Mouse (Mus musculus) heart, embryonic 14.5 days (tissue): Measurements from ENCODE around the gene Nedd4. TPM values are rescaled to one million over a fixed set of nuclear protein-coding genes. Genes with fewer than 3 reads are reported as not detected.
A peak's percentile ranks its signal among the peaks of the same experiment; 100 is the strongest.

Experiments used
- ATAC-seq: fragments of 200-750 bp; cut with Nextera tagmentation; 2 replicates; pipeline ENCODE4 v1.8.0; 2017; ENCODE audit warnings: low read depth, moderate TSS enrichment; ENCODE audit not compliant: insufficient number of reproducible peaks, insufficient read depth, low FRiP score
- H3K27ac ChIP-seq, 2 experiments: fragments of 200-500 bp in 1 of 2; fragments of 300-500 bp in 1 of 2; sonication (generic) in 1 of 2; replicated peaks in 1 of 2; 2 replicates each; pipeline ENCODE4 v1.5.1; 2012 to 2014; ENCODE audit warnings: low read depth in 2 of 2, low read length in 2 of 2, control low read depth in 1 of 2, mild to moderate bottlenecking in 1 of 2, mixed read lengths in 1 of 2; ENCODE audit not compliant: control insufficient read depth in 1 of 2, insufficient read depth in 1 of 2
- H3K27me3 ChIP-seq: fragments of 300-500 bp; sonication (generic); 2 replicates; pipeline ENCODE4 v1.6.1; 2014; ENCODE audit warnings: mild to moderate bottlenecking, low read length, control low read depth; ENCODE audit not compliant: control insufficient read depth, insufficient read depth
- H3K36me3 ChIP-seq: fragments of 300-500 bp; sonication (generic); 2 replicates; pipeline ENCODE4 v1.6.1; 2014; ENCODE audit warnings: mild to moderate bottlenecking, control low read depth, low read length, mixed read lengths; ENCODE audit not compliant: control insufficient read depth, insufficient read depth
- H3K4me1 ChIP-seq, 2 experiments: fragments of 200-500 bp in 1 of 2; fragments of 300-500 bp in 1 of 2; sonication (generic) in 1 of 2; 2 replicates each; pipeline ENCODE4 v1.6.1; 2012 to 2014; ENCODE audit warnings: low read length in 2 of 2, control low read depth in 1 of 2, mixed read lengths in 1 of 2; ENCODE audit not compliant: control insufficient read depth in 2 of 2, insufficient read depth in 2 of 2
- H3K4me2 ChIP-seq: fragments of 300-500 bp; sonication (generic); 2 replicates; pipeline ENCODE4 v1.6.1; 2014; ENCODE audit warnings: mild to moderate bottlenecking, low read length
- H3K4me3 ChIP-seq, 2 experiments: fragments of 200-500 bp in 1 of 2; fragments of 300-500 bp in 1 of 2; sonication (generic) in 1 of 2; 2 replicates each; pipeline ENCODE4 v1.5.1; 2012 to 2014; ENCODE audit warnings: low read length in 2 of 2, mild to moderate bottlenecking in 2 of 2, control low read depth in 1 of 2, low read depth in 1 of 2, moderate library complexity in 1 of 2; ENCODE audit not compliant: control insufficient read depth in 1 of 2, insufficient read depth in 1 of 2
- H3K9ac ChIP-seq: fragments of 300-500 bp; sonication (generic); 2 replicates; pipeline ENCODE4 v1.6.1; 2014; ENCODE audit warnings: mild to moderate bottlenecking, low read length
- H3K9me3 ChIP-seq: fragments of 300-500 bp; sonication (generic); 2 replicates; pipeline ENCODE4 v1.6.1; 2016; ENCODE audit warnings: low read length, control low read depth; ENCODE audit not compliant: control insufficient read depth
- WGBS: fragments of 180-500 bp; shearing (Covaris S2); extraction: QIAGEN DNeasy Blood & Tissue Kit; methylation state at CpG from one replicate; pipeline ENCODE4 v1.1.7; 2014; 5-methylcytosine and 5-hydroxymethylcytosine counted together
- polyA plus RNA-seq: library from polyadenylated mRNA; unstranded; fragments of >200 nt; fragmentation: Nextera tagmentation; extraction: Ambion mirVana; gene quantifications from 2 replicates; pipeline ENCODE4 v1.2.1, GENCODE M21; 2014

Nedd4 gene
- polyA plus RNA-seq, 1 experiment from 2014 or later = 612 TPM

GRCm38 (mm10) chr9:72683268-72683667 is 21.1 kb downstream of the Nedd4 start:
- no peak for ATAC-seq
- no peak overlapping the region for H3K4me2 ChIP-seq
- 90% methylated on average over 1 of the region's 1 CpGs for WGBS
- no peaks in the 10 kb centered on the region for H3K9me3 ChIP-seq
- no peak overlapping the region for H3K4me3 ChIP-seq
- H3K4me1 ChIP-seq = peaks cover 3 to 31% of the 10 kb centered on the region in 2 experiments
- no peak overlapping the region for H3K27ac ChIP-seq
- H3K36me3 ChIP-seq = peaks cover 87% of the 10 kb centered on the region
- no peaks in the 10 kb centered on the region for H3K27me3 ChIP-seq
- H3K9ac ChIP-seq = no peak overlapping the region

GRCm38 (mm10) chr9:72685231-72685630 is 23.1 kb downstream of the Nedd4 start:
- peaks cover 90% of the 10 kb centered on the region for H3K36me3 ChIP-seq
- H3K27ac ChIP-seq = no peak overlapping the region; a peak in 1 of 4 replicates

GRCm38 (mm10) chr9:72686506-72686905 is 24.4 kb downstream of the Nedd4 start:
- Histone ChIP-seq H3K27me3 (no peaks in the 10 kb centered on the region), H3K36me3 (peaks cover 97% of the 10 kb centered on the region), H3K4me3 (no peak overlapping the region), H3K27ac (peak overlapping the region; percentile 50 to 83), H3K9me3 (no peaks in the 10 kb centered on the region), H3K9ac (no peak overlapping the region), H3K4me2 (no peak overlapping the region), H3K4me1 (peaks cover 3 to 40% of the 10 kb centered on the region in 2 experiments)
- ATAC-seq = no peak
- WGBS = 38% methylated on average over 4 of the region's 4 CpGs

More at GRCm38 (mm10) chr9:72685231-72685630, 23.1 kb downstream of the Nedd4 start:
- no peaks in the 10 kb centered on the region for H3K27me3 ChIP-seq
- 66% methylated on average over 4 of the region's 4 CpGs for WGBS
- H3K9me3 ChIP-seq = no peaks in the 10 kb centered on the region
- peaks cover 3 to 40% of the 10 kb centered on the region in 2 experiments for H3K4me1 ChIP-seq
- H3K4me2 ChIP-seq = no peak overlapping the region
- H3K4me3 ChIP-seq = no peak overlapping the region
- no peak overlapping the region for H3K9ac ChIP-seq
- no peak for ATAC-seq

- no peak for ATAC-seq
- no peak overlapping the region for H3K27ac ChIP-seq
Measured at GRCm38 (mm10) chr9:72689522-72689921, 27.4 kb downstream of the Nedd4 start.

GRCm38 (mm10) chr9:72690811-72691210 is 28.7 kb downstream of the Nedd4 start:
- Histone ChIP-seq H3K27me3 (no peaks in the 10 kb centered on the region), H3K36me3 (peaks cover 97% of the 10 kb centered on the region), H3K4me1 (peaks cover 11 to 57% of the 10 kb centered on the region in 2 experiments), H3K27ac (no peak overlapping the region), H3K4me3 (no peak overlapping the region), H3K9me3 (no peaks in the 10 kb centered on the region), H3K4me2 (no peak overlapping the region), H3K9ac (no peak overlapping the region)
- ATAC-seq = no peak
- 79% methylated on average over 1 of the region's 1 CpGs for WGBS

More at GRCm38 (mm10) chr9:72689522-72689921, 27.4 kb downstream of the Nedd4 start:
- Histone ChIP-seq H3K9ac (no peak overlapping the region), H3K9me3 (no peaks in the 10 kb centered on the region), H3K4me2 (no peak overlapping the region), H3K27me3 (no peaks in the 10 kb centered on the region), H3K4me3 (no peak overlapping the region), H3K36me3 (peaks cover 97% of the 10 kb centered on the region), H3K4me1 (peaks cover 11 to 56% of the 10 kb centered on the region in 2 experiments)
- WGBS = 69% methylated on average over 5 of the region's 5 CpGs

GRCm38 (mm10) chr9:72691942-72692341 is 29.8 kb downstream of the Nedd4 start:
- ATAC-seq = no peak
- Histone ChIP-seq H3K36me3 (peaks cover 95% of the 10 kb centered on the region), H3K4me2 (no peak overlapping the region), H3K9me3 (no peaks in the 10 kb centered on the region), H3K27ac (no peak overlapping the region), H3K4me3 (no peak overlapping the region), H3K27me3 (no peaks in the 10 kb centered on the region), H3K4me1 (peaks cover 8 to 51% of the 10 kb centered on the region in 2 experiments), H3K9ac (peak overlapping the region; percentile 32; the same call in 1 of the 2 replicates)
- WGBS = 73% methylated on average over 5 of the region's 5 CpGs

GRCm38 (mm10) chr9:72693081-72693696 is 31.0 kb downstream of the Nedd4 start:
- 62% methylated on average over 24 of the region's 24 CpGs for WGBS
- H3K9me3 ChIP-seq = no peaks in the 10 kb centered on the region

More at GRCm38 (mm10) chr9:72693081-72693696, 31.0 kb downstream of the Nedd4 start:
- H3K9ac ChIP-seq = no peak overlapping the region
- H3K36me3 ChIP-seq = peaks cover 94% of the 10 kb centered on the region
- no peaks in the 10 kb centered on the region for H3K27me3 ChIP-seq
- ATAC-seq = no peak
- H3K4me3 ChIP-seq = no peak overlapping the region
- H3K27ac ChIP-seq = peak overlapping the region in 1 of 2 experiments; percentile 41; a peak in 1 of 4 replicates
- no peak overlapping the region for H3K4me2 ChIP-seq
- H3K4me1 ChIP-seq = peaks cover 11 to 54% of the 10 kb centered on the region in 2 experiments
